Mouse (Mus musculus): ENCODE measurements around the gene Abtb1. TPM values are rescaled to one million over a fixed set of nuclear protein-coding genes. Genes with fewer than 3 reads are reported as not detected.
A peak's percentile ranks its signal among the peaks of the same experiment; 100 is the strongest.

The Abtb1 gene
- total and polyA plus RNA-seq, 2 experiments from 2014 or later, result 29.2 to 60.2 TPM

GRCm38 (mm10) chr6:88842731-88843151, 957 bp upstream of the Abtb1 start:
- TF ChIP-seq CTCF (IDR thresholded peaks at IDR 0.05), result no peak
- Histone ChIP-seq H3K4me1 (ENCODE audit: insufficient read depth, low read length) (peaks cover 7% of the 10 kb centered on the region), H3K36me3 (ENCODE audit: insufficient read depth, low read length) (peaks cover 51% of the 10 kb centered on the region), H3K4me2 (ENCODE audit: low read depth, low read length, poor library complexity, severe bottlenecking) (peak overlapping the region; percentile 89), H3K27ac (ENCODE audit: low read depth, low read length) (peak overlapping the region; percentile 82), H3K4me3 (ENCODE audit: low read depth, low read length) (peak overlapping the region; percentile 73), H3K9ac (replicated peaks; ENCODE audit: low read length, poor library complexity, severe bottlenecking) (peak overlapping the region; percentile 54), H3K27me3 (ENCODE audit: insufficient read depth, low read length) (no peaks in the 10 kb centered on the region), H3K9me3 (ENCODE audit: low read length) (no peaks in the 10 kb centered on the region)
- 5% methylated on average over 32 of the region's 32 CpGs for WGBS
- DNase-seq (ENCODE audit: low spot score), result peak; percentile 63
- ATAC-seq (ENCODE audit: low FRiP score), result no peak; the same call in 1 of the 2 replicates

GRCm38 (mm10) chr6:88841514-88841780, 337 bp downstream of the Abtb1 start:
- TF ChIP-seq CTCF (IDR thresholded peaks at IDR 0.05), result no peak
- peak overlapping the region; percentile 89 for H3K4me2 ChIP-seq (ENCODE audit: low read depth, low read length, poor library complexity, severe bottlenecking)
- H3K4me3 ChIP-seq (ENCODE audit: low read depth, low read length), result peak overlapping the region; percentile 73
- WGBS, result 2% methylated on average over 22 of the region's 22 CpGs
- peak overlapping the region; percentile 75 for H3K27ac ChIP-seq (ENCODE audit: low read depth, low read length)
- H3K9ac ChIP-seq (replicated peaks; ENCODE audit: low read length, poor library complexity, severe bottlenecking), result peak overlapping the region; percentile 82
- DNase-seq (ENCODE audit: low spot score) (no peak), ATAC-seq (ENCODE audit: low FRiP score) (no peak; the same call in 1 of the 2 replicates)
- H3K36me3 ChIP-seq (ENCODE audit: insufficient read depth, low read length), result peaks cover 50% of the 10 kb centered on the region
- no peaks in the 10 kb centered on the region for H3K27me3 ChIP-seq (ENCODE audit: insufficient read depth, low read length)
- H3K4me1 ChIP-seq (ENCODE audit: insufficient read depth, low read length), result peaks cover 7% of the 10 kb centered on the region
- H3K9me3 ChIP-seq (ENCODE audit: low read length), result no peaks in the 10 kb centered on the region

GRCm38 (mm10) chr6:88840791-88841513, 832 bp downstream of the Abtb1 start:
- Histone ChIP-seq H3K27ac (ENCODE audit: low read depth, low read length) (peak overlapping the region; percentile 75), H3K9ac (replicated peaks; ENCODE audit: low read length, poor library complexity, severe bottlenecking) (peak overlapping the region; percentile 82), H3K9me3 (ENCODE audit: low read length) (no peaks in the 10 kb centered on the region), H3K4me2 (ENCODE audit: low read depth, low read length, poor library complexity, severe bottlenecking) (peak overlapping the region; percentile 89), H3K27me3 (ENCODE audit: insufficient read depth, low read length) (no peaks in the 10 kb centered on the region), H3K4me1 (ENCODE audit: insufficient read depth, low read length) (peaks cover 7% of the 10 kb centered on the region), H3K36me3 (ENCODE audit: insufficient read depth, low read length) (peaks cover 51% of the 10 kb centered on the region), H3K4me3 (ENCODE audit: low read depth, low read length) (peak overlapping the region; percentile 73)
- no peak for TF ChIP-seq CTCF (IDR thresholded peaks at IDR 0.05)
- ATAC-seq (ENCODE audit: low FRiP score) (no peak), DNase-seq (ENCODE audit: low spot score) (no peak)
- 51% methylated on average over 9 of the region's 9 CpGs for WGBS

GRCm38 (mm10) chr6:88840211-88840610, 1.6 kb downstream of the Abtb1 start:
- Histone ChIP-seq H3K4me3 (ENCODE audit: low read depth, low read length) (no peak overlapping the region), H3K27ac (ENCODE audit: low read depth, low read length) (no peak overlapping the region), H3K4me1 (ENCODE audit: insufficient read depth, low read length) (peaks cover 7% of the 10 kb centered on the region), H3K9ac (replicated peaks; ENCODE audit: low read length, poor library complexity, severe bottlenecking) (0 out of 2 replicates have a peak overlapping the region, but pooled peaks have one; percentile 82), H3K9me3 (ENCODE audit: low read length) (no peaks in the 10 kb centered on the region), H3K27me3 (ENCODE audit: insufficient read depth, low read length) (no peaks in the 10 kb centered on the region), H3K36me3 (ENCODE audit: insufficient read depth, low read length) (peaks cover 49% of the 10 kb centered on the region), H3K4me2 (ENCODE audit: low read depth, low read length, poor library complexity, severe bottlenecking) (peak overlapping the region; percentile 89; the same call in 1 of the 2 replicates)
- DNase-seq (ENCODE audit: low spot score), result no peak
- 70% methylated on average over 3 of the region's 3 CpGs for WGBS
- no peak for TF ChIP-seq CTCF (IDR thresholded peaks at IDR 0.05)
- ATAC-seq (ENCODE audit: low FRiP score), result no peak

GRCm38 (mm10) chr6:88839135-88839970, 2.4 kb downstream of the Abtb1 start:
- peaks cover 41% of the 10 kb centered on the region for H3K36me3 ChIP-seq (ENCODE audit: insufficient read depth, low read length)
- TF ChIP-seq CTCF (IDR thresholded peaks at IDR 0.05), result no peak
- H3K27me3 ChIP-seq (ENCODE audit: insufficient read depth, low read length), result no peaks in the 10 kb centered on the region
- H3K4me2 ChIP-seq (ENCODE audit: low read depth, low read length, poor library complexity, severe bottlenecking), result no peak overlapping the region
- peaks cover 7% of the 10 kb centered on the region for H3K4me1 ChIP-seq (ENCODE audit: insufficient read depth, low read length)
- H3K27ac ChIP-seq (ENCODE audit: low read depth, low read length), result no peak overlapping the region
- WGBS, result 85% methylated on average over 26 of the region's 26 CpGs
- ATAC-seq (ENCODE audit: low FRiP score) (no peak), DNase-seq (ENCODE audit: low spot score) (no peak)
- H3K9ac ChIP-seq (replicated peaks; ENCODE audit: low read length, poor library complexity, severe bottlenecking), result no peak overlapping the region
- H3K4me3 ChIP-seq (ENCODE audit: low read depth, low read length), result no peak overlapping the region
- no peaks in the 10 kb centered on the region for H3K9me3 ChIP-seq (ENCODE audit: low read length)

GRCm38 (mm10) chr6:88838613-88839012, 3.2 kb downstream of the Abtb1 start:
- 93% methylated on average over 10 of the region's 10 CpGs for WGBS
- H3K4me2 ChIP-seq (ENCODE audit: low read depth, low read length, poor library complexity, severe bottlenecking), result no peak overlapping the region
- ATAC-seq (ENCODE audit: low FRiP score) (no peak), DNase-seq (ENCODE audit: low spot score) (no peak)
- no peak overlapping the region for H3K9ac ChIP-seq (replicated peaks; ENCODE audit: low read length, poor library complexity, severe bottlenecking)
- H3K4me1 ChIP-seq (ENCODE audit: insufficient read depth, low read length), result peaks cover 7% of the 10 kb centered on the region
- no peaks in the 10 kb centered on the region for H3K9me3 ChIP-seq (ENCODE audit: low read length)
- H3K36me3 ChIP-seq (ENCODE audit: insufficient read depth, low read length), result peaks cover 35% of the 10 kb centered on the region
- no peak overlapping the region for H3K27ac ChIP-seq (ENCODE audit: low read depth, low read length)
- TF ChIP-seq CTCF (IDR thresholded peaks at IDR 0.05), result no peak
- H3K27me3 ChIP-seq (ENCODE audit: insufficient read depth, low read length), result no peaks in the 10 kb centered on the region
- no peak overlapping the region for H3K4me3 ChIP-seq (ENCODE audit: low read depth, low read length)
